Mouse (Mus musculus) stomach, postnatal 0 days (tissue): ENCODE results near the gene Btbd9.
A peak's percentile ranks its signal among the peaks of the same experiment; 100 is the strongest.

ENCODE experiments used
- CTCF ChIP-seq: IDR thresholded peaks from 2 replicates; pipeline ENCODE4 v1.5.1; 2016; ENCODE audit warnings: antibody characterized with exemption, low read depth, mild to moderate bottlenecking, moderate library complexity
- EP300 ChIP-seq: optimal IDR thresholded peaks from 2 replicates; pipeline ENCODE3; 2016; ENCODE audit warnings: antibody characterized with exemption

DNA sequence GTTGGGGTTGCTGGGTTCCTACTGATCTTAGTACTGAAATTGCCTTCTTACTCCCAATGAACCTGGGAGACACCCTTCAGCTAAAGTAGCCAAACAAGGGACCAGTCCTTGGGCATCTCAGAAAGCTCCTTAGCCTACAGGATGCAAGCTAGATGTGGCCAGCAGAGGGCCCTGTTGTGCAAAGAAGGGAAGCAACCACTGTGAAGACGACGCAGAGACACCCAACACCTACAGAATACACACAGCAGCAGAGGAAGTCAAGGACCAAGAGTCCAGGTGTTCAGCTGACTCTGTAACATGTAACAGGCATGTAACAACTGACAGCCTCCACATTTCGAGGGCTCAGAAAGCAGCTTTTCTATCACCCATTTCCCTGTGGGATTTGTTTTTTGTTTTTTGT, 16.8 kb downstream of the Btbd9 start:
- TF ChIP-seq EP300 (no peak), CTCF (peak; percentile 84)
